Mouse (Mus musculus): Measurements from ENCODE around the gene Erich4. TPM values are rescaled to one million over a fixed set of nuclear protein-coding genes. Genes with fewer than 3 reads are reported as not detected.
A peak's percentile ranks its signal among the peaks of the same experiment; 100 is the strongest.
"Not testable (repeated sequence)": the region's sequence is repeated elsewhere in the genome, so short reads cannot be mapped to it uniquely, and the experiment has no call there.

Gene Erich4
- polyA plus RNA-seq, 1 experiment from 2014 or later, result not detected

- WGBS, result 14% methylated on average over 10 of the region's 10 CpGs
- Histone ChIP-seq H3K36me3 (ENCODE audit: poor library complexity, severe bottlenecking) (no peaks in the 10 kb centered on the region), H3K27me3 (no peaks in the 10 kb centered on the region), H3K4me1 (no peaks in the 10 kb centered on the region), H3K9ac (no peak overlapping the region), H3K4me2 (no peak overlapping the region), H3K4me3 (no peak overlapping the region), H3K9me3 (replicated peaks) (no peaks in the 10 kb centered on the region), H3K27ac (no peak overlapping the region)
- ATAC-seq, result 0 out of 2 replicates have a peak, but pooled peaks have one; percentile 21
Observed at GRCm38 (mm10) chr7:25599663-25600062, 16.0 kb downstream of the Erich4 start.

DNA sequence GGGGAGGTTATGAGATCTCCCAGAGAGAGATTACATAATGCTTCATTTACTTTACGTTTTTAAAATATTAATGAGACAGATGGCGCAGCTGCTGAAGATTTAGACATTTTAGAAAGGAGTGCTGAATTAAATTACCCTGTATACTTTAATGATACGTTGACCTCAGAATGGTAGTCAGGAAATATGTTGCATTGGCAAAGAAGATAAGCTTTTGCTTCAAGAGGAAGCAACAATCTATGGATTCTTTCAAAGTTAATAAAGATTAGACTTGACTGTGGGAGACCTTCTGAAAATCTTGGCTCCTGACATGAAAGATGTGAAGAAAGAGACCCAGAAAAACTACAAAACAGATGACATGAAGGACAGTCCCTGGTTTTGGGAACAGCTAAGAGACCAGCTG lies 21.8 kb downstream of the Erich4 start:
- Histone ChIP-seq H3K9me3 (replicated peaks) (no peaks in the 10 kb centered on the region), H3K4me1 (no peaks in the 10 kb centered on the region), H3K4me3 (no peak overlapping the region), H3K27me3 (no peaks in the 10 kb centered on the region), H3K36me3 (ENCODE audit: poor library complexity, severe bottlenecking) (no peaks in the 10 kb centered on the region), H3K9ac (no peak overlapping the region), H3K27ac (no peak overlapping the region), H3K4me2 (no peak overlapping the region)
- ATAC-seq, result no peak
- WGBS, result 84% methylated on average over 3 of the region's 3 CpGs

GRCm38 (mm10) chr7:25591226-25591625 lies 24.5 kb downstream of the Erich4 start:
- Histone ChIP-seq H3K27me3 (no peaks in the 10 kb centered on the region), H3K9me3 (replicated peaks) (no peaks in the 10 kb centered on the region), H3K4me3 (no peak overlapping the region), H3K4me2 (no peak overlapping the region), H3K9ac (no peak overlapping the region), H3K36me3 (ENCODE audit: poor library complexity, severe bottlenecking) (no peaks in the 10 kb centered on the region), H3K27ac (no peak overlapping the region), H3K4me1 (no peaks in the 10 kb centered on the region)
- 83% methylated on average over 2 of the region's 2 CpGs for WGBS
- no peak for ATAC-seq

DNA sequence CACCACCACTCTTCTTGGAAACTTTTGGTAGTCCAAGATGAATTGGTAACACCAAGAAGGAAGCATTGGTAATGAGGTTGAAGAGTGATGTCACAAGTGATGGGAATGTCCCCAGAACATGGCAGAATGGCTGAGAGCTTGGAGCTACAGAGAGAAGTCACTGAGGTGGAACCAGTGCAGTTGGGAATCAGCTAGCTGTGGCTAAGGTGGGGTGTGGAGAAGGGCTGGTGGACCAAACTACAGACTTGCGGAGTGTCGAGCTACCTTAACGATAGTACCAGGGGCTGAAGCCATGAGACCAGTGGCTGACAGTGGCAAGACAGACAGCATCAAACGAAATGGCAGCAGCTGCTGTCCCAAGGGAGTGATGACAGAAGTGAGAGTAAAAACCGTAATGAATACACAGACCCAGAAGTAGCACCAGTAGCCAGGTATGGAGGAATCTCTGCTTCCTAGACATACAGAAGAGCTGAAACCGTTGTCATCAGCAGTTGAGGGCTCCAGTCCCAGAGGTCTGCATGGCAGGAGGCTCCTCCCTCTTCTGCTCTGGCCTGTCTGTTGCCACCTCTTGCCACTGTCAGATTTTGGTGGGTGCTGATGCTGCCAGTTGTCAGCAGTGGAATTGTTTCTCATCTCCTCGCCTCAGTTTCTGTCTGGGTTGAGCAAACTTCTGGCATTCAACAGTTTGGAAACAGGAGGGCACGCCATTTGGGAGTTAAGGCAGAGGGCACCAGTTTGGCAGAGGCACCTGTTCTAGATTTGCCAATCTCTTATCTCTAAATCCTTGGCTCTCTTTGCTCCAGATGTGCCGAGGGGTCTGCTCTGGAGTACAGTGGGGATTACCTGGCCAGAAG lies 30.1 kb downstream of the Erich4 start:
- no peak for ATAC-seq
- Histone ChIP-seq H3K36me3 (ENCODE audit: poor library complexity, severe bottlenecking) (no peaks in the 10 kb centered on the region), H3K9ac (no peak overlapping the region), H3K9me3 (replicated peaks) (no peaks in the 10 kb centered on the region), H3K4me3 (no peak overlapping the region), H3K27ac (no peak overlapping the region), H3K27me3 (no peaks in the 10 kb centered on the region), H3K4me2 (no peak overlapping the region), H3K4me1 (no peaks in the 10 kb centered on the region)
- whole genome bisulfite sequencing, result 79% methylated on average over 9 of the region's 9 CpGs

DNA sequence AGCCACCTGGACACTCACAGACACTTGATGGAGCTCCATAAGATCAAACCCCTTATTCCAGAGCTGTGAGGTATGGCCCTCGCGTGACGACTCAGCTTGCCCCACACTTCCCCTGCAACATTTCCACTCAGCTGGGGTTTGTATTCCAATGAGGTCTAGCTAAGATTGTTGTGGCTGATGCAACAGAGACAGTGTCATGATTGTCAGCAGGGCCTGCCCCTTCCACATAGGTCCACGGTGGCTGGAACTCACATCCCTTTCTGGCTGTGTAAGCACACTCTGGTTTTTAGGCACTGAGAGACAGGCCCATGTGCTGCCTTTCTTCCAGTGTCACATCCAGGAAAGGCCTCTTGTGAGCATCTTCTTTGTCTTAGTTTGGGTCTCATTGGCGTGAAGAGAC lies 31.0 kb downstream of the Erich4 start:
- Histone ChIP-seq H3K9ac (no peak overlapping the region), H3K9me3 (replicated peaks) (no peaks in the 10 kb centered on the region), H3K4me2 (no peak overlapping the region), H3K4me1 (no peaks in the 10 kb centered on the region), H3K27ac (no peak overlapping the region), H3K4me3 (no peak overlapping the region), H3K27me3 (no peaks in the 10 kb centered on the region), H3K36me3 (ENCODE audit: poor library complexity, severe bottlenecking) (no peaks in the 10 kb centered on the region)
- WGBS, result 90% methylated on average over 5 of the region's 5 CpGs
- ATAC-seq, result no peak

- 89% methylated on average over 15 of the region's 15 CpGs for WGBS
- no peak overlapping the region for H3K27ac ChIP-seq
- no peak overlapping the region for H3K4me3 ChIP-seq
- H3K27me3 ChIP-seq, result no peaks in the 10 kb centered on the region
- H3K4me1 ChIP-seq, result no peaks in the 10 kb centered on the region
- H3K9ac ChIP-seq, result no peak overlapping the region
- H3K9me3 ChIP-seq (replicated peaks), result no peaks in the 10 kb centered on the region
- no peak for ATAC-seq
- no peak overlapping the region for H3K4me2 ChIP-seq
- no peaks in the 10 kb centered on the region for H3K36me3 ChIP-seq (ENCODE audit: poor library complexity, severe bottlenecking)
Observed at GRCm38 (mm10) chr7:25582301-25582810, 33.3 kb downstream of the Erich4 start.

GRCm38 (mm10) chr7:25579441-25579840 lies 36.3 kb downstream of the Erich4 start:
- ATAC-seq, result no peak
- no peaks in the 10 kb centered on the region for H3K36me3 ChIP-seq (ENCODE audit: poor library complexity, severe bottlenecking)

DNA sequence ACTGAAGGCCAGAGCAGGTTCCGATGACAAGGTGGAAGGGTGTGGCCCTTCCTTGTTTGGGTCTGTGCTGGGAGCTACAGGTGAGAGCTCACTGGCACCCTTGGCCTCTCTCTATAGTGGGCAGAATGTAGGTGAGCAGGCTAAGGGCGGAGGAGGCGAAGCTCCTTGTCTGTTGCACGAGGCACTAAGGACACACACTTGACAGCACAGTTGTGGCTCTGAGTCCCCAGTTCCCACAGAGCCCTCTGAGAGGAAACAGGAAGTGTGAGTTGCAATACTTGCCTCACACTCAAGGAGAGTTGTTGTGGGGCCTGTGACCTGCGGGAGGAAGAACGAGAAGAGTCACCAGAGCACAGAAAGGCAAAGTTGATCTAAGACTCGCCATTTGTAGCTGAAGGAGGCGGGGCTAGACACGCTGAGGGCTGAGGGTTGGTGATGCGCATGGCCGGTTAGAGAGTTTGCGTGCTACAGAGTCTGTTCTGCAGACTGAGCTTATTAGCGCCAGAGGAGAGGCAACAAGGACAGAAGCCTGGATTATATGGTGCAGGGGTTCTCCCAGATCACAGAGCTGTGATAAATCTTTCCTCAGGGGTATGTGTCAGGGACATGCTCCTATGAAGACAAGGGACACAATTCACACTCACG lies 38.8 kb downstream of the Erich4 start:
- not testable (repeated sequence) for H3K4me2 ChIP-seq; H3K9ac ChIP-seq; H3K9me3 ChIP-seq (replicated peaks); H3K4me1 ChIP-seq; ATAC-seq; H3K27ac ChIP-seq; H3K4me3 ChIP-seq; H3K36me3 ChIP-seq (ENCODE audit: poor library complexity, severe bottlenecking); H3K27me3 ChIP-seq
- 80% methylated on average over 14 of the region's 14 CpGs for WGBS

More at GRCm38 (mm10) chr7:25579441-25579840, 36.3 kb downstream of the Erich4 start:
- Histone ChIP-seq H3K9ac (no peak overlapping the region), H3K4me3 (no peak overlapping the region), H3K4me2 (no peak overlapping the region), H3K4me1 (no peaks in the 10 kb centered on the region), H3K9me3 (replicated peaks) (no peaks in the 10 kb centered on the region), H3K27me3 (no peaks in the 10 kb centered on the region), H3K27ac (no peak overlapping the region)
- 88% methylated on average over 10 of the region's 10 CpGs for WGBS

DNA sequence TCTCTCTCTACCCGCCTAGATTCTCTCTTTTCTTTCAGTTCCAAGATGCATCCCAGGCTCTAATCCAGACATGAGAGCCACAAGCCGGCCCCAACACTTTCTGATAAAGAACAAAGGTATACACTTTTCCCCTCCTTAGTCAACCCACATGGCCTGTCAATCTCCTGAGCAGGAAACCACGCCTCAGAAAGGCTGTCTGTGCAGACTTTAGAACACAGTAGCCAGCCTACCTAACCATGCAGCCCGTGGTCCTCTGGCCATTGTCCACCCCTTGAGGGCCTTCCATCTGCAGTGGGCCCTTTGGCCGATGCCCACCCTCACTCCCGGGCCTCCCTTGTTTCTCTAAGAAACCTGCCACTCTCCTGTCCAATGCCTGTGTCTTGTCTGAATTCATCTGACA lies 39.4 kb downstream of the Erich4 start:
- H3K9me3 ChIP-seq (replicated peaks); H3K4me3 ChIP-seq; H3K9ac ChIP-seq; H3K36me3 ChIP-seq (ENCODE audit: poor library complexity, severe bottlenecking); ATAC-seq; H3K4me2 ChIP-seq; H3K4me1 ChIP-seq; H3K27me3 ChIP-seq; H3K27ac ChIP-seq: not testable (repeated sequence)
- 45% methylated on average over 6 of the region's 6 CpGs for whole genome bisulfite sequencing

- 12% methylated on average over 8 of the region's 8 CpGs for WGBS
- no peaks in the 10 kb centered on the region for H3K36me3 ChIP-seq (ENCODE audit: poor library complexity, severe bottlenecking)
- H3K9me3 ChIP-seq (replicated peaks), result no peaks in the 10 kb centered on the region
- no peak overlapping the region for H3K4me2 ChIP-seq
- H3K4me1 ChIP-seq, result no peaks in the 10 kb centered on the region
- H3K4me3 ChIP-seq, result no peak overlapping the region
- no peaks in the 10 kb centered on the region for H3K27me3 ChIP-seq
- H3K9ac ChIP-seq, result no peak overlapping the region
- ATAC-seq, result no peak
- no peak overlapping the region for H3K27ac ChIP-seq
Observed at GRCm38 (mm10) chr7:25575870-25576269, 39.8 kb downstream of the Erich4 start.

DNA sequence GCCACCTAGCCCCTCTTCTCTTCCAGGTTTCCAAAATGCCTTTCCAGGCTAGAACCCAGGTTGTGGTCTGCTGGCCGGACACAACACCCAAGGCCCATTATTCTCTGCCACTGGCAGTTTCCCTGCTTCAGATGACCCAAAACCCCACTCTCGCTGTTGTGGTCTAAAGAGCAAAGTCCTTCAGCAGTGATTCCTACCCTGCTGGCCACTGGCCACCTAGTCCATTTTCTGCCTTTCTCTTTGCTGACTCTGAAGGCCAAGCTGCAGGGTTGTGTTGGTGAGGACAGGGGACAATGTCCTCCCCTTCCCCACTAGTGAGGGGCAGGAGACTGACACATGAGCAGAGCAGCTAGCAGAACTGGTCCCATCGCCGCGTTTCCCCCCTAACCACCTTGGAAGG lies 40.6 kb downstream of the Erich4 start:
- Histone ChIP-seq H3K27ac (no peak overlapping the region), H3K9ac (no peak overlapping the region), H3K4me1 (no peaks in the 10 kb centered on the region), H3K36me3 (ENCODE audit: poor library complexity, severe bottlenecking) (no peaks in the 10 kb centered on the region), H3K9me3 (replicated peaks) (no peaks in the 10 kb centered on the region), H3K4me3 (no peak overlapping the region), H3K4me2 (no peak overlapping the region), H3K27me3 (no peaks in the 10 kb centered on the region)
- WGBS, result 86% methylated on average over 5 of the region's 5 CpGs
- no peak for ATAC-seq

DNA sequence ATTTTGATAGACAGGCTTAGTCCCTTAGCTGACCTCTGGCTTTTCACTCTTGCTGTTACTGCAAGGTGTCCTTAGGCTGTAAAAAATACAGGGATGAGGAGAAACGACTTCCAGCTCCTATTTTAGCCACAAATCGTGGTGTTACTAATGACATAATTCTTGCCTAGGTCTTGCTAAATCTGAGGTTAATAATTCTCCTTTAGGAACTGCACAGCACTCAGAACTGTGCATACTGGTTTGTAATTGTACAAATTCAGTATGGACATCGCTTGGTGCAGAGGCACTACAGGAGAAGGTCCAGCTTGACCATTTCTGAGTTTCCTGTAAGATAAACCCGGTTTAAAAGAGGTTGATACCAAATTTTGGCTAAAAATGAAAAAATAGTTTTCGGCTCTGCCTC lies 41.9 kb downstream of the Erich4 start:
- not testable (repeated sequence) for H3K9ac ChIP-seq; H3K4me3 ChIP-seq; H3K4me2 ChIP-seq; H3K36me3 ChIP-seq (ENCODE audit: poor library complexity, severe bottlenecking); H3K9me3 ChIP-seq (replicated peaks); H3K4me1 ChIP-seq; ATAC-seq; H3K27me3 ChIP-seq; H3K27ac ChIP-seq
- WGBS, result 79% methylated on average over 5 of the region's 5 CpGs
